Mouse (Mus musculus) E14TG2a.4 (cell line): ENCODE data around the gene Tec.

ENCODE experiments used
- CTCF ChIP-seq: conservative IDR thresholded peaks from 2 replicates; pipeline ENCODE4 v1.5.1; 2014; ENCODE audit warnings: low read length
- NANOG ChIP-seq: IDR thresholded peaks from 2 replicates; pipeline ENCODE4 v1.6.1; 2014; ENCODE audit warnings: borderline replicate concordance, low read length, mixed read lengths
- POU5F1 ChIP-seq: IDR thresholded peaks from 2 replicates; pipeline ENCODE4 v1.6.1; 2014; ENCODE audit warnings: low read length, borderline replicate concordance

DNA sequence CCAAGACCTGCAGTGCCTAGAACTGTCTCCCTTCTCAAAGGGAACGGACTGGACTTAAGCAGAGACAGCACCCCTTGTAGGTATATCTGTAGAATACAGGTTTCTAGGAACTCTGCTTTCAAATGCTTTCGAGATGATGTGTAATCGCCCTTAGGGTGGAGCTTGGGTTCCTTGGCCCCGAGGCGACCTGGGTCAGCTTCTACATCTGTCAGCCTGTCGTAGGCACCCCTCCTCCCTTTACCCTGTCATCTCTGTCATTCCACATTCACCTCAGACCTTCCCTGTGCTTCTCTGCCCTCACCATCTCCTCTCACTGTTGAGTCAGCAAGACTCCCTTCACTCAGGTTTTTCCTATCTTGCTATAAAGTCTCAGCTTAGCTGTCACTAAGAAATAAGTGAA is 98.4 kb downstream of the Tec start:
- TF ChIP-seq CTCF: no peak
- no peak for TF ChIP-seq NANOG
- TF ChIP-seq POU5F1: no peak
